In genomic region chr2:6478966-6479391, GRCm38 (mm10) we compare ENCODE assay signal across 8 mouse cellular contexts.
DNase-seq lines count a peak whose midpoint lies in the region; ATAC-seq and TF ChIP-seq lines count a peak whose summit lies in the region.

No protein-coding gene starts in this region.

- no peak overlapping the region for H3K4me2 ChIP-seq in hindbrain, postnatal 0 days (ENCODE audit: low read depth, low read length)
- no peak overlapping the region for H3K4me2 ChIP-seq in liver, embryonic 16.5 days (ENCODE audit: low read depth, low read length)
- peak overlapping the region; percentile 12 for H3K4me2 ChIP-seq in myocyte (ENCODE audit: low read depth)

- TF ChIP-seq POLR2A in brain, embryonic 14.5 days (IDR thresholded peaks at IDR 0.05; ENCODE audit: borderline replicate concordance, extremely low read depth, insufficient read depth, insufficient read length, poor library complexity, severe bottlenecking), result no peak
- TF ChIP-seq POLR2A in myocyte (IDR thresholded peaks at IDR 0.05; ENCODE audit: insufficient read length, low read depth), result no peak

- peak; percentile 29 for DNase-seq in embryo, embryonic 10.5 days (ENCODE audit: low spot score)
- DNase-seq in embryo, embryonic 9.5 days (ENCODE audit: extremely low spot score), result no peak
- DNase-seq in brain, embryonic 14.5 days (ENCODE audit: low read depth), result peak; percentile 77
- peak; percentile 29 to 50 for DNase-seq in gastrocnemius, postnatal 4 days (ENCODE audit: low spot score in 2 of 2)
- peak; percentile 62 for DNase-seq in hindbrain, postnatal 0 days (ENCODE audit: low spot score)
- DNase-seq in c-Kit-positive CD71-positive TER-119-positive erythroid progenitor cells, embryonic 14.5 days (ENCODE audit: low spot score), result no peak

- H3K36me3 ChIP-seq in hindbrain, postnatal 0 days (ENCODE audit: insufficient read depth, low read length), result no peaks in the 10 kb centered on the region
- H3K36me3 ChIP-seq in liver, embryonic 16.5 days (ENCODE audit: control insufficient read depth, insufficient read depth), result no peaks in the 10 kb centered on the region
- no peaks in the 10 kb centered on the region for H3K36me3 ChIP-seq in myocyte (ENCODE audit: control insufficient read depth, insufficient read depth)

- H3K4me1 ChIP-seq in hindbrain, postnatal 0 days (ENCODE audit: insufficient read depth, low read length), result peaks cover 19% of the 10 kb centered on the region
- H3K4me1 ChIP-seq in liver, embryonic 16.5 days (ENCODE audit: control insufficient read depth, low read depth, low read length), result no peaks in the 10 kb centered on the region

- H3K9ac ChIP-seq in hindbrain, postnatal 0 days (replicated peaks; ENCODE audit: low read length), result no peak overlapping the region
- H3K9ac ChIP-seq in liver, embryonic 16.5 days (ENCODE audit: low read depth, low read length), result no peak overlapping the region

- H3K79me2 ChIP-seq in myocyte (ENCODE audit: control insufficient read depth, insufficient read depth), result no peaks in the 10 kb centered on the region

- 23% methylated on average over 13 of the region's 13 CpGs for WGBS in hindbrain, postnatal 0 days
- 30% methylated on average over 13 of the region's 13 CpGs for WGBS in liver, embryonic 16.5 days (ENCODE audit: insufficient replicate concordance)

- no peak overlapping the region for H3K4me3 ChIP-seq in hindbrain, postnatal 0 days (ENCODE audit: low read length)
- H3K4me3 ChIP-seq in liver, embryonic 16.5 days (ENCODE audit: low read depth, low read length), result no peak overlapping the region
- no peak overlapping the region for H3K4me3 ChIP-seq in myocyte

- H3ac ChIP-seq in myocyte (ENCODE audit: control insufficient read depth, insufficient read length), result no peak overlapping the region

- TF ChIP-seq CTCF in brain, embryonic 14.5 days (IDR thresholded peaks at IDR 0.05; ENCODE audit: borderline replicate concordance, extremely low read depth, insufficient read depth, insufficient read length), result no peak
- TF ChIP-seq CTCF in hindbrain, postnatal 0 days (IDR thresholded peaks at IDR 0.05; ENCODE audit: low read depth), result no peak

- H3K27me3 ChIP-seq in hindbrain, postnatal 0 days (ENCODE audit: insufficient read depth, low read length), result no peaks in the 10 kb centered on the region
- no peaks in the 10 kb centered on the region for H3K27me3 ChIP-seq in liver, embryonic 16.5 days (ENCODE audit: control insufficient read depth, insufficient read depth, low read depth, low read length)
- H3K27me3 ChIP-seq in myocyte (ENCODE audit: control insufficient read depth, insufficient read depth, insufficient read length), result no peaks in the 10 kb centered on the region

- H3K9me3 ChIP-seq in hindbrain, postnatal 0 days (ENCODE audit: low read length), result no peaks in the 10 kb centered on the region
- H3K9me3 ChIP-seq in liver, embryonic 16.5 days (replicated peaks; ENCODE audit: control insufficient read depth, low read length), result no peaks in the 10 kb centered on the region

- peak overlapping the region; percentile 32; the same call in 1 of the 2 replicates for H3K27ac ChIP-seq in hindbrain, postnatal 0 days
- no peak overlapping the region for H3K27ac ChIP-seq in liver, embryonic 16.5 days (ENCODE audit: low read length)

- ATAC-seq in hindbrain, postnatal 0 days, result peak; percentile 50; the same call in 1 of the 2 replicates
- peak; percentile 48 for ATAC-seq in liver, embryonic 16.5 days (ENCODE audit: low read depth)

TF ChIP-seq in myocyte, 11 proteins besides CTCF, POLR2A, EP300 and RAD21:
- no peak for TF ChIP-seq E2F4 (IDR thresholded peaks at IDR 0.05; ENCODE audit: insufficient read depth)
- TF ChIP-seq POLR2AphosphoS2 (IDR thresholded peaks at IDR 0.05; ENCODE audit: insufficient read length, low read depth), result no peak

Comparison
In these comparisons a context has a peak if more than half of its experiments do, and no peak if none do; other contexts are left out.
1. DNase-seq: peak in embryo, embryonic 10.5 days (single experiment), brain, embryonic 14.5 days (single experiment), gastrocnemius, postnatal 4 days (2 of 2) and hindbrain, postnatal 0 days (single experiment); none in embryo, embryonic 9.5 days (single experiment) and c-Kit-positive CD71-positive TER-119-positive erythroid progenitor cells, embryonic 14.5 days (single experiment).